Mouse (Mus musculus) urinary bladder, postnatal 10 days (tissue): ENCODE data around the gene Scgb1a1.
"Not testable (repeated sequence)": the region's sequence is repeated elsewhere in the genome, so short reads cannot be mapped to it uniquely, and the experiment has no call there.

Experiments used
- DNase-seq: peaks from one replicate; pipeline ENCODE4 v3.0.0; 2022; ENCODE audit warnings: low spot score

Gene Scgb1a1

GRCm38 (mm10) chr19:9067292-9067691 is 20.5 kb downstream of the Scgb1a1 start:
- DNase-seq = no peak

- no peak for DNase-seq
Observed at GRCm38 (mm10) chr19:9065621-9066561, 21.9 kb downstream of the Scgb1a1 start.

- DNase-seq = no peak
Observed at GRCm38 (mm10) chr19:9063831-9064230, 23.9 kb downstream of the Scgb1a1 start.

DNA sequence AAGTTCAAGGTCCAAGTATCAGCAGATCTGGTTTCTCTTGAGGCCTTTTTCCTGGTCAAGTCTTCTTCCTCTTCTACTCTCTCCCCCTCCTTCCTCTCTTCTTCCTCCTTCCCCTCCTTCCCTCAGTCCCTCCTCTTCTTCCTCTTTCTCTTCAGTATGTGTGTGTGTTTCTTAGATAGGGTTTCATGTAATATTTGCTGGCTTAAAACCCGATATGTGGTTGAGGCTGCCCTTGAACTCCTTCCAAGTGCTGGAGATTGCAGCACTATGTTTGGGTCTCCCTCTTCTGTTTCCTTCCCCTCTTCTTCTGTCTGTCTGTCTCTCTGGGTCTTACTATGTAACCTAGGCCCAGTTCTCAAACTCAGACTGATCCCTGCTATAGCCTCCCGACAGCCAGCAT is 24.9 kb downstream of the Scgb1a1 start:
- no peak for DNase-seq

- no peak for DNase-seq
Observed at GRCm38 (mm10) chr19:9061221-9061893, 26.4 kb downstream of the Scgb1a1 start.

DNA sequence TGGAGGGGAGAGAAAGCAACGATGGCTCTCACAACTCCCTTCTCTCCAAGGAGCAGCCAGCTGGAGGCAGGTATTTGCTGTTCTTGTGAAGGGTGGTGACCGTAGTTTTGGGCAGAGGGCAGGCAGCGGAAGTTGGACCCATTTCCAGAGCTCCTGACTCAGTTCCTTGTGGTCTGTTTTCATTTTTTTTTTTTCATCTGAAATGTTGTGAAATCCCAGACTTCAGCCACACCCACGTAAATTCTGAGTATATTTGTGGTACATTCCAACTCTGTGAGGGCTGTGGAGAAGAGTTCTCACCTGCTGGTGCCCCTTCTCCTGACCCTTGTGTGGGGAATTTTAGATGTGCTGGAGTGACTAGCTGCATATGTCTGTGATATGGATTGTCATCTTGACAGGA is 27.7 kb downstream of the Scgb1a1 start:
- no peak for DNase-seq

DNA sequence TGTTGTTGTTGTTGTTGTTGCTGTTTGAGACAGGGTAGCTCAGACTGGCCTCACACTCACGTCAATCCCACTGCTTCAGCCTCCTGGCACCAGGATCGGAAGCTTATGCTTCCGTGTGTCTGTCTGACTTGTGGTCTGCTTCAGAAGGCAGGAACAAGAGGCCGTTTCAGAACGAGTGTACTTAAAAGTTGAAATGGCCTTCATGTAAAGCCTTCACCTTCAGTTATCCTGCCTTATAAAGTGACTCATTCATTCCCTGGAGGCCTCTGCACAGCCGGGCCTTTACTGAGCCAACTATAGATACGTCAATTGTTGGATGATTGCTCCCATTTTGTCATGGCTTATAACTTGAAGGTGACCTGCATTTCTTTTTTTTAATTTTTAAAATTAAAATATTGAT is 28.4 kb downstream of the Scgb1a1 start:
- DNase-seq = no peak

DNA sequence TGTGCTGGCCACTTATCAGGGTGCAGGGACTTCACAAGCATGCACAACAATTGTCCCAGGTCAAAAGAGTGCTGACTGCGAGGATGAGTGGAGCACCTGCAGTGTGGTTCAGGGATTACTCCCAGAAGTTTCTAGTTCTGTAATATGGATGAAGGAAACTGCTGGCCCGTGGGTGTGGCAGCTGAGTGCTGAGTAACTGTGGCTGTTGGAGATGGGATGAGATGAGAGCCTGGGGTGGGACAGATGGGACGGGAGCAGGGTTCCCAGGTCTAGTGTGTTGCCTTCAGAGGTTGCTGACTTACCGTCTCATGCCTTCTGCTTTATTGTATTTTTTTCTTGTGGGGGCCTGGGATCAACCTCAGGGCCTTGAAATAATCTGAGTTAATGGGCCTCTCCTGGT is 28.8 kb downstream of the Scgb1a1 start:
- DNase-seq = no peak

- no peak for DNase-seq
Observed at GRCm38 (mm10) chr19:9058331-9058884, 29.4 kb downstream of the Scgb1a1 start.

- no peak for DNase-seq
Observed at GRCm38 (mm10) chr19:9057679-9058078, 30.1 kb downstream of the Scgb1a1 start.

DNA sequence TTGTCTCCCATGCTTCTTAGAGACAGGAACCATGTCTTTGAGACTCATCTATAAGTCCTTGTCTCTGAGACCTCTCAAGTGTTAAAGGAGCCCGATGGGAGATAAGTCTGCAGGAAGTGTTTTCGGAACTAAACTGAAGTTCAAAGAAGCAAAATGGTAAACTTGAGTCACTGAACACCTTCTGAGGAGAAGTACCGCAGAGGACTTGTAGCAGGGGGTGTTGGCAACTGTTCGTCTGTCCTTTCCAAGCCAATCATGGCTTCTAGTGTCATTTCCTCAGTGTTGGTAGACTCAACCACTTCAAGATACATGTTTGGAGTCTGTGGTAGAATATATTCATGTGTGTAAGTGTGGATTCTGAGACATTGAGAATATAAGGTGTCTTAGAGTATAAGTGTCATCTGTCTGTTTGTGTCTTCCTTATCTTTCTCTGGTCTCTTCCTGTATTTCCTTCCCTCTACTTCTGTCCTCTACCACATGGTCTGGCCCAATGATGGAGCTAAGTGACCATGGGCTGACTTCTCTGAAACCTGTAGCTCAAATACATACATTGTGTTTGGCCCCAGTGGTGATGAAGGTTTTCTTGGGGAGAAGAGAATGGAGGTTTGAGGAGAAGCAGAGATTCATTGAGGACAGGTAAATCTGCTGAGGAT is 31.9 kb downstream of the Scgb1a1 start:
- no peak for DNase-seq

DNA sequence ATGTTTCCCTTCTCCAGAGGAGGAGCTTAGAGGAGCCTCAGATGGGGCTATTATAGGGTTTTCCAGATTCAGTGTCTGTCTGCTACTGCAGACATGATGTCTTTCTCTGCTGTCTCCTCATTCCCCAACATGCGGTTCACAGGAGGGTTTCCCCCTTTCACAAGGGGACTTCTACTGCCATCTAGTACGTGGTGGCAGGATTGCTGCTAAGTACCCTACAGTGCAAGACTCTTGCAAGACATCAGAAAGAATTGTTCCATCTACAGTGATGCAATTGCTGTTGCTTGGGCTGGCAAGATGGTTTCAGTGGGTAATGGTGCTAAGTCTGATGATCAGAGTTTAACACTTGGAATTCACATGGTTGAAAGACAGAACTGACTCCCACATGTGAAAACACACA is 32.6 kb downstream of the Scgb1a1 start:
- DNase-seq = no peak

DNA sequence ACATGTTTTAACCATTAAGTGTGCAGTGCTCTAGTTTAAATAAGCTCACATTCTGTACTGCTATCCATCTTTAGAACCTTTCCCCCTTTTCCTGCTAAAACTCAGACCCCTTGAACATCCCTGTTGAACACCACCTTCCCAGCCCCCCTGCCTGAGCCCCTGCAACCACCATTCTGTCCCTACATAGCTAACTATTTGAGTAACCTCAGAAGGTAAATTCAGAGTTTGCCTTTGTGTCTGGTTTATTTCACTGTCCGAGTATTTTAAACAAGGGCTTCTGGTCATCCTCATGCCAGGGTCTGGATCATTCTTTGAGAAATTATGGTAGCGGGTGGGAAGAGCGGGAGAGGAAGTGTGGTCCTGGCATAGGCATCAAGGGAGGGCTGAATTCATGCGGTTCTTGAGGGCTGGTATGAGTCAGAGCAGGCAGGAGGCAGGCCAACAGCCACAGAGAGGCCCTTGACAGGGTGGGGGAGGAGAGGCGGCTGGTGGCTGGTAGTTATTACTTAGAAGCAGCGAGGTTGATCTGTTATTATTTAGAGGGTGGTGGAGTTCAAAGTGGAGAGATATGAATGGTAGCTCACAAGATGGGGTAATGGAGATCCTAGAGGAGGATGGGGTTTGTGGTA is 34.8 kb downstream of the Scgb1a1 start:
- no peak for DNase-seq

GRCm38 (mm10) chr19:9051985-9052384 is 35.8 kb downstream of the Scgb1a1 start:
- DNase-seq = not testable (repeated sequence)

DNA sequence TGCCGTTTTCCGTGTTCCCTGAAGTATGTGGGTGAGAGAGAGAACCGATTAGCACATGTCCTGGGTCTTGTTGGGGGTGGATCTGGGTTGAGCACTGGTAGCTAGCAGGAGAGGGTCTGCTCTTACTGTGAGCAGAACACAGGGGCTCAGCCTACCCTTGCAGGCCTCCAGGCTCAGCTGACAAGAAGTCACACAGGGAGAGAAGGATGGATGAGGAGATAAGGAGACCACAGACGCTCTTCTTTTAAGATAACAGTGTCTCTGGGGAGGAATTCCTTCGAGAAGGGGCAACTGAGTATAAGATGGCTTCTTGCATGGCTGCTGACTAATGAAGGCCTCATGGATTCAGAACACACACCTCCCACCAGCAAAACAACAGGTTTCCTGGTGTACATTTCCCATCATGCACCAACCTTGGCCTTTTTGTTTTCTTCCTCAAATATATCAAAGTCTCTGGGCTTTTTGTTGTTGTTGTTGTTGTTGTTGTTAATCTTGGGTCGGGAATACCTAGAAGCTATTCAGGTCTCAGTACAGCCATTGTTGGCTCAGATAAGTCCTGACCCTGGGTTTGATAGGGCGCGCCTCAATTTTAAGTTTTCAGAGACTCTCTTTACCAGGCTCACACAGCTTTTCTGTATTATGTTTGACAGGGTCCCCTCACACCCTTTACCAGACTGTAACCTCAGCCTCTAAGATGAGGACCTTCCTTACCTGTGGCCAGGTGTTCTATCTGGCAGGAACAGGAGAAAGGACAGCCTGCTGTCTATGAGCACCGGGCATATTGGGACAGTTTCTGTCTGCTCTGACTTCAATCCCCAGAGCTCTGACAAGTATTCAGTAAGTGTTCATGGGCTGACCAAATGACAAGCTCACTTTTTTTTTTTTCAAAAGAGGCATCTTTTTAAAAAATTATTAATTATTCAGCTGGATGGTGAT is 37.2 kb downstream of the Scgb1a1 start:
- DNase-seq = no peak

- no peak for DNase-seq
Observed at GRCm38 (mm10) chr19:9048981-9049687, 38.6 kb downstream of the Scgb1a1 start.

GRCm38 (mm10) chr19:9047946-9048387 is 39.8 kb downstream of the Scgb1a1 start:
- DNase-seq = no peak

- no peak for DNase-seq
Observed at GRCm38 (mm10) chr19:9047207-9047945, 40.4 kb downstream of the Scgb1a1 start.

GRCm38 (mm10) chr19:9044291-9044690 is 43.5 kb downstream of the Scgb1a1 start:
- no peak for DNase-seq
